Mouse (Mus musculus) liver, embryonic 14.5 days (tissue): Measurements from ENCODE around the gene S100a10. TPM values are rescaled to one million over a fixed set of nuclear protein-coding genes. Genes with fewer than 3 reads are reported as not detected.

Experiments used
- ATAC-seq: fragments of 200-750 bp; cut with Nextera tagmentation; 2 replicates; pipeline ENCODE4 v1.8.0; 2017; ENCODE audit warnings: moderate number of reproducible peaks, mild to moderate bottlenecking, moderate library complexity; ENCODE audit not compliant: insufficient read depth
- DNase-seq, 3 experiments: peaks; one replicate each; pipeline ENCODE4 v3.0.0-alpha.2; 2012 to 2013; ENCODE audit warnings: low read depth in 3 of 3, low spot score in 3 of 3
- H3K27ac ChIP-seq: fragments of 300-500 bp; sonication (generic); 2 replicates; pipeline ENCODE4 v1.5.1; 2014; ENCODE audit warnings: moderate library complexity, mild to moderate bottlenecking, control low read depth, inconsistent platforms
- H3K27me3 ChIP-seq: fragments of 300-500 bp; sonication (generic); 2 replicates; pipeline ENCODE4 v1.6.1; 2014; ENCODE audit warnings: mild to moderate bottlenecking, low read length, moderate library complexity; ENCODE audit not compliant: control insufficient read depth, insufficient read depth
- H3K36me3 ChIP-seq: fragments of 300-500 bp; sonication (generic); replicated peaks from 2 replicates; pipeline ENCODE4 v1.6.1; 2014; ENCODE audit warnings: low read depth; ENCODE audit not compliant: control insufficient read depth, insufficient read depth
- H3K4me1 ChIP-seq, 2 experiments: fragments of 200-500 bp in 1 of 2; fragments of 300-500 bp in 1 of 2; sonication (generic) in 1 of 2; replicated peaks; 2 replicates each; pipeline ENCODE4 v1.6.1; 2012 to 2014; ENCODE audit warnings: antibody characterized with exemption in 1 of 2, inconsistent platforms in 1 of 2, low read length in 1 of 2; ENCODE audit not compliant: control insufficient read depth in 2 of 2, insufficient read depth in 2 of 2
- H3K4me2 ChIP-seq: fragments of 300-500 bp; sonication (generic); 2 replicates; pipeline ENCODE4 v1.6.1; 2014; ENCODE audit warnings: low read depth, mild to moderate bottlenecking, control low read depth, moderate library complexity
- H3K4me3 ChIP-seq, 2 experiments: fragments of 200-500 bp in 1 of 2; fragments of 300-500 bp in 1 of 2; sonication (generic) in 1 of 2; 2 replicates each; pipeline ENCODE4 v1.5.1; 2012 to 2014; ENCODE audit warnings: low read depth in 2 of 2, low read length in 2 of 2, mild to moderate bottlenecking in 2 of 2, control low read depth in 1 of 2, inconsistent platforms in 1 of 2, moderate library complexity in 1 of 2; ENCODE audit not compliant: insufficient read depth in 1 of 2
- H3K9ac ChIP-seq: fragments of 300-500 bp; sonication (generic); replicated peaks from 2 replicates; pipeline ENCODE4 v1.6.1; 2014; ENCODE audit warnings: mild to moderate bottlenecking, control low read depth, moderate library complexity
- H3K9me3 ChIP-seq: fragments of 300-500 bp; sonication (generic); 2 replicates; pipeline ENCODE4 v1.6.1; 2016; ENCODE audit warnings: low read length, mixed read lengths; ENCODE audit not compliant: control insufficient read depth
- CTCF ChIP-seq: IDR thresholded peaks from 2 replicates; pipeline ENCODE4 v1.5.1; 2016; ENCODE audit warnings: antibody characterized with exemption, low read depth, control low read depth
- EP300 ChIP-seq: IDR thresholded peaks from 2 replicates; pipeline ENCODE4 v1.6.1; 2016; ENCODE audit warnings: antibody characterized with exemption, low read depth
- WGBS: fragments of 180-500 bp; shearing (Covaris S2); extraction: QIAGEN DNeasy Blood & Tissue Kit; methylation state at CpG from one replicate; pipeline ENCODE4 v1.1.7; 2014; ENCODE audit not compliant: insufficient replicate concordance; 5-methylcytosine and 5-hydroxymethylcytosine counted together
- polyA plus RNA-seq, 2 experiments: library from polyadenylated mRNA; depleted of rRNA in 1 of 2; stranded (reverse) in 1 of 2; unstranded in 1 of 2; fragments of >200 nt; fragmentation: Nextera tagmentation in 1 of 2; extraction: Ambion mirVana in 1 of 2; gene quantifications; 2 replicates each; pipeline versions ENCODE4 v1.2.1 to v1.2.3; 2012 to 2014

Gene S100a10
- polyA plus RNA-seq, 2 experiments, result 25.0 to 57.8 TPM

- no peaks in the 10 kb centered on the region for H3K9me3 ChIP-seq
- 41% methylated on average over 5 of the region's 5 CpGs for WGBS
- H3K27me3 ChIP-seq, result no peaks in the 10 kb centered on the region
- TF ChIP-seq CTCF (no peak), EP300 (no peak)
- H3K36me3 ChIP-seq, result no peaks in the 10 kb centered on the region
- no peak for ATAC-seq
- no peak for DNase-seq
- H3K27ac ChIP-seq, result no peak overlapping the region
- no peak overlapping the region for H3K4me2 ChIP-seq
- H3K4me3 ChIP-seq, result no peak overlapping the region
- H3K9ac ChIP-seq, result no peak overlapping the region
- H3K4me1 ChIP-seq, result peaks cover 0 to 24% of the 10 kb centered on the region in 2 experiments; a peak in 2 of 4 replicates
Measured at GRCm38 (mm10) chr3:93551950-93552901, 2.7 kb upstream of the S100a10 start.

DNA sequence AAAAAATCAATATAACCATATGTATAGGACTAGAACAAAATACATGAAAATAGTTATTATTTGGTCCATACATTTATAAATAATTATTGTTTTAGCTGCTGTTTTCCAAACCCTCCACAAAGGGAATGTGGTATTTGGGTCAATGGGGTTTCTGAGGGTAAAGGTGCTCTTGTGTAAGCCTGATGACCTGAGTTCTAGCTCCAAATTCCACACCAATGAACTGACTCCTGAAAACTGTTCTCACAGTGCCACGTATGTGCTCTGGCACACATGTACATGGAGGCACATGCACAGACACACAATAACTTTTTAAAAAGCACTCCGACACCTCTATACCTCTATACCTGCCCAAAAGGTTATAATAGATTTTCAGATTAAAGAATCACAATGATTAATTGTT is 1.6 kb upstream of the S100a10 start:
- 71% methylated on average over 2 of the region's 2 CpGs for WGBS
- ATAC-seq (no peak), DNase-seq (no peak)
- no peaks in the 10 kb centered on the region for H3K9me3 ChIP-seq
- TF ChIP-seq EP300, result no peak
- TF ChIP-seq CTCF, result no peak
- H3K4me2 ChIP-seq, result no peak overlapping the region
- H3K4me3 ChIP-seq, result no peak overlapping the region
- H3K9ac ChIP-seq, result no peak overlapping the region
- no peaks in the 10 kb centered on the region for H3K27me3 ChIP-seq
- peaks cover 0 to 24% of the 10 kb centered on the region in 2 experiments; a peak in 2 of 4 replicates for H3K4me1 ChIP-seq
- no peak overlapping the region for H3K27ac ChIP-seq
- H3K36me3 ChIP-seq, result no peaks in the 10 kb centered on the region

DNA sequence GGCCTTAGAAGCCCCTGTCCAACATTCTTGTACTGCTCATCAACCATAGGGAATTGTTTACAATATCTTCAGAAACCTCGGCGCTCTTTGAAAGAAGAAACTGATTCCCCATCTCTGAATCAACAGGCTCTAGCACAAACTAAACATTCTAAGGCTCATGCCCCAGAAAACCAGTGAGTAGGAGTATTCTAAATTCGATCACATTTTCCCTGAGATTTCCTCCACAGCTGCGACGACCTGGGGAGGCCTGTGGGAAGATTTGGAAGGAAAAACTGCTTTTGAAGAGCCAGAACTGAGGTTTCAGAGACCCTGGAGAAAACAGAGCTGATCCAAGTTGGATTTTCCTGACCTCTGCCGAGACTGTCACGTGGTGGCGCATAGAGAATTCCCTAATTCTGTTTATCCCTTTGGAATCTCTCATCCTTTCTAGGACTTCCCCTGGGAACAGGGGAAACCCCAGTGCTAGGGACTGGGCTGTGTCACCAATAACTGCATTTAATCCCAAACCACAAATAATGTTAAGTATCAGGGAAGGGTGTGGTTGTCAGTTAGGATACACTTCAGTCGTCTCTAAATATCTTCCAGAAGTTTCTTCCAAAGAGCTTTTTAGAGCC is 1.0 kb upstream of the S100a10 start:
- DNase-seq, result no peak
- H3K9me3 ChIP-seq, result no peaks in the 10 kb centered on the region
- no peak for TF ChIP-seq CTCF
- TF ChIP-seq EP300, result no peak

DNA sequence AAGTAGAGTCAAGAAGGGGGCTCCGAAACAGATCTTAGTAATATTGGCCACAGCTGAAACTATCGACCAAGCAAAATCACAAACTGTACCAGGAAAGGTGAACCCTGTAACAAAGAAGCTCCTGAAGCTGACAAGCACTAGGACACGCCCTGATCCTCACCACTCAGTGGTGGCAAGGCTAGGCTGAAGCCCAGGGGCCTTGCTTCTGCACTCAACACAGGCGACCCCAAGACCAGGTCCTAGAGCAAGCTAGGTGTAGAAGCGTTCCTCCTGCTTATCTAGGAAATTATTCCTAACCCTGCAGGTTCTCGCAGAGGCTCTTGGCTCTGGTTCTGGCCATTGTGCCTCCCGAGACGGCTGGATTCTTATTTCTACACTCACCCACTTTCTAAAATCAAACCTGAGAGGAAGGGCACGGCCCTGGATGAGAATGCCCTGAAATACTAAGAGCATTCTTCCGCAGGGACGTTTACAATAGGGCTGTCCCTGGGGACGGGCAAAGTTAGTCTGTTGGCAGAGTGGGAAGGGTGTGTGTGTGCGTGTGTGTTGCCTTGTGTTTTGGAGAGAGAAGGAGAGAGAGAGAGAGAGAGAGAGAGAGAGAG is 400 bp upstream of the S100a10 start:
- Histone ChIP-seq H3K27ac (no peak overlapping the region), H3K4me1 (peaks cover 0 to 24% of the 10 kb centered on the region in 2 experiments; a peak in 2 of 4 replicates), H3K4me3 (peak overlapping the region in 1 of 2 experiments; percentile 34; a peak in 3 of 4 replicates), H3K9me3 (no peaks in the 10 kb centered on the region), H3K9ac (no peak overlapping the region), H3K36me3 (no peaks in the 10 kb centered on the region), H3K4me2 (peak overlapping the region; percentile 63), H3K27me3 (no peaks in the 10 kb centered on the region)
- no peak for TF ChIP-seq EP300
- no peak for TF ChIP-seq CTCF
- DNase-seq (no peak), ATAC-seq (no peak)
- WGBS, result 14% methylated on average over 13 of the region's 13 CpGs

More for the DNA sequence above, 1.0 kb upstream of the S100a10 start:
- Histone ChIP-seq H3K4me1 (peaks cover 0 to 24% of the 10 kb centered on the region in 2 experiments; a peak in 2 of 4 replicates), H3K9ac (no peak overlapping the region), H3K4me2 (no peak overlapping the region), H3K36me3 (no peaks in the 10 kb centered on the region), H3K4me3 (no peak overlapping the region), H3K27ac (no peak overlapping the region), H3K27me3 (no peaks in the 10 kb centered on the region)
- WGBS, result 52% methylated on average over 9 of the region's 9 CpGs
- no peak for ATAC-seq

- peak; percentile 47 for ATAC-seq
- no peak overlapping the region for H3K27ac ChIP-seq
- peak overlapping the region; percentile 63 for H3K4me2 ChIP-seq
- TF ChIP-seq CTCF (no peak), EP300 (no peak)
- no peaks in the 10 kb centered on the region for H3K36me3 ChIP-seq
- no peaks in the 10 kb centered on the region for H3K27me3 ChIP-seq
- no peaks in the 10 kb centered on the region for H3K9me3 ChIP-seq
- 0% methylated on average over 2 of the region's 2 CpGs for WGBS
- peak overlapping the region; percentile 39 to 63 for H3K4me3 ChIP-seq
- no peak overlapping the region for H3K9ac ChIP-seq
- no peak for DNase-seq
- H3K4me1 ChIP-seq, result peaks cover 0 to 17% of the 10 kb centered on the region in 2 experiments; a peak in 2 of 4 replicates
Measured at GRCm38 (mm10) chr3:93555878-93556254, 986 bp downstream of the S100a10 start.
